In genomic region chr2:71594466-71594865, GRCm38 (mm10) we compare ENCODE assay signal across 10 mouse cellular contexts. TPM values are rescaled to one million over a fixed set of nuclear protein-coding genes. Genes with fewer than 3 reads are reported as not detected.
A peak's percentile ranks its signal among the peaks of the same experiment; 100 is the strongest.
DNase-seq lines count a peak whose midpoint lies in the region; ATAC-seq lines count a peak whose summit lies in the region.
"Had no signal": no experiment of that assay in that cellular context is flagged by ENCODE, and none has a peak within 500 bp of the region (broad histone marks: within the 10 kb centered on the region; RNA-seq: fewer than 3 reads in every experiment).

No protein-coding gene starts in this region.

- no peaks in the 10 kb centered on the region for H3K27me3 ChIP-seq in embryonic facial prominence, embryonic 11.5 days (ENCODE audit: control insufficient read depth, insufficient read depth, low read length)
- H3K27me3 ChIP-seq in embryonic facial prominence, embryonic 10.5 days (replicated peaks; ENCODE audit: low read depth, poor library complexity, severe bottlenecking) = peaks cover 28% of the 10 kb centered on the region

- no peak overlapping the region for H3K4me2 ChIP-seq in embryonic facial prominence, embryonic 11.5 days (ENCODE audit: low read depth, low read length)

- H3K4me3 ChIP-seq in embryonic facial prominence, embryonic 11.5 days (ENCODE audit: low read depth, low read length) = no peak overlapping the region
- H3K4me3 ChIP-seq in embryonic facial prominence, embryonic 10.5 days = no peak overlapping the region
- H3K4me3 ChIP-seq: erythroblast, embryonic 14.5 days had no signal

- H3K4me1 ChIP-seq in embryonic facial prominence, embryonic 11.5 days (ENCODE audit: control insufficient read depth, insufficient read depth, low read length) = no peaks in the 10 kb centered on the region
- H3K4me1 ChIP-seq in embryonic facial prominence, embryonic 10.5 days = peaks cover 9% of the 10 kb centered on the region

- 72% methylated on average over 7 of the region's 7 CpGs for WGBS in embryonic facial prominence, embryonic 11.5 days
- WGBS in embryonic facial prominence, embryonic 10.5 days = 78% methylated on average over 7 of the region's 7 CpGs

- no peaks in the 10 kb centered on the region for H3K36me3 ChIP-seq in embryonic facial prominence, embryonic 11.5 days (replicated peaks; ENCODE audit: control insufficient read depth, insufficient read depth, low read depth, low read length)
- no peaks in the 10 kb centered on the region for H3K36me3 ChIP-seq in embryonic facial prominence, embryonic 10.5 days (replicated peaks)

- intact Hi-C loops in heart, postnatal 36 days (cut with DNase I) = loop anchor here (10.0 kb wide), 1 partner anchor 360 kb away; no protein-coding TSS in a partner anchor

- no peaks in the 10 kb centered on the region for H3K9me3 ChIP-seq in embryonic facial prominence, embryonic 11.5 days (replicated peaks; ENCODE audit: control insufficient read depth, low read length)
- no peaks in the 10 kb centered on the region for H3K9me3 ChIP-seq in embryonic facial prominence, embryonic 10.5 days

- peak; percentile 24 for DNase-seq in embryonic facial prominence, embryonic 11.5 days (ENCODE audit: low spot score)
- DNase-seq in embryonic facial prominence, embryonic 10.5 days (ENCODE audit: low spot score) = no peak
- DNase-seq in ovary, adult 18-20 months (ENCODE audit: low spot score) = peak; percentile 19
- no peak for DNase-seq in ovary, postnatal 14 days (ENCODE audit: low spot score)
- DNase-seq in heart, postnatal 36 days = peak; percentile 17 to 28
- DNase-seq in urinary bladder, postnatal 25 days (ENCODE audit: low spot score) = peak; percentile 35
- no peak for DNase-seq in thymus, postnatal 14 days
- DNase-seq in embryo, embryonic 10 days (ENCODE audit: low spot score) = no peak

- no peak overlapping the region for H3K9ac ChIP-seq in embryonic facial prominence, embryonic 11.5 days (replicated peaks; ENCODE audit: low read length)

- no peak for ATAC-seq in embryonic facial prominence, embryonic 11.5 days (replicated peaks; ENCODE audit: insufficient number of reproducible peaks, low FRiP score, low TSS enrichment, low read depth)

- H3K27ac ChIP-seq in embryonic facial prominence, embryonic 11.5 days (replicated peaks; ENCODE audit: low read depth, low read length) = no peak overlapping the region
- H3K27ac ChIP-seq in embryonic facial prominence, embryonic 10.5 days (replicated peaks) = no peak overlapping the region

RNA-seq across cellular contexts. Expression of gene Dlx2, which starts 47.9 kb away (rescaled TPM):
- 18.0 and 20.3 TPM in 2 replicates for polyA plus RNA-seq in embryonic facial prominence, embryonic 11.5 days (2014; fragmentation: Nextera tagmentation; extraction: Ambion mirVana)
- polyA plus RNA-seq in embryonic facial prominence, embryonic 10.5 days (2016; fragmentation: Nextera tagmentation; extraction: Ambion mirVana) = 33.3 and 38.4 TPM in 2 replicates
- not detected for total RNA-seq in heart, postnatal 36 days (2021)
- total RNA-seq: heart, postnatal 10 days had no signal

Comparison
In these comparisons a context has a peak if more than half of its experiments do, and no peak if none do; other contexts are left out.
1. DNase-seq: peak in embryonic facial prominence, embryonic 11.5 days (single experiment), ovary, adult 18-20 months (single experiment), heart, postnatal 36 days (2 of 2) and urinary bladder, postnatal 25 days (single experiment); none in embryonic facial prominence, embryonic 10.5 days (single experiment), ovary, postnatal 14 days (single experiment), thymus, postnatal 14 days (single experiment) and embryo, embryonic 10 days (single experiment).